Mouse (Mus musculus): ENCODE measurements around the gene Rbp2. TPM values are rescaled to one million over a fixed set of nuclear protein-coding genes. Genes with fewer than 3 reads are reported as not detected.

The Rbp2 gene
- total RNA-seq, 2 experiments from 2014 or later = not detected

DNA sequence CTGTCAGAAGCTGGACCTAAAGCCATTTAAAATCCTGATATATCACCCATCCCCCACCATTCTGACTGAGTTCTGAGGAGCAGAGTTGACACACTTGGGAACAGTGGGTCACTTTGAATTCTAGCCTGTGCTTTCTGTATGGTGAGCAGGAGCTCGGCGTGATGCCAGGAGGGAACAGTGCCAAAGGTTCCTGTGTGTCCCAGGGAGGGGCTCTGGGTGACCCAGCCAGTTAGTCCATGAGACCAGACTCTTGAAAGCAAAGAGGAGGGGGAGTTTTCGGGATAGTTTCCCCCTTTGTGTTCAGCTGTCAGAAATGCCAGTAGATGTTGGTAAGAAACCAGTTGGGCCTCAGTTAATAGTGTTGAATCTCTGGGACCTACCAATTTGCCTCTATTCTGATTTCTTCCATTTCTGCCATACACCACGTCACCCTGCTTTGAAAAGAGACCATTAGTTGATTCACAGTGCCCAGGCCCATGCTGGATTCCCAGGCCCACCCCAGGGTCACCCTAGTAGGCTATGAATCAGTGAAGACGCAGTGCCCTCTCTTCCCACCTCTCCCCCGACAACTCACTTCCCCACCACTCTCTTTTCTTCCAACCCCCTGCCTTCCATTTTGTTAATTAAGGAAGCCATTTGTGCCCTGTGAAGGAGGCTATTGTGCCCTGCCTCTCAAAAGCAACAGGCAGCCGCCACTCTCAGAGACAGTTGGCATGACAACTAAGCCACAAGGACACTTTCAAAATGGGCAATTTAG, 39.0 kb downstream of the Rbp2 start:
- DNase-seq = no peak

DNA sequence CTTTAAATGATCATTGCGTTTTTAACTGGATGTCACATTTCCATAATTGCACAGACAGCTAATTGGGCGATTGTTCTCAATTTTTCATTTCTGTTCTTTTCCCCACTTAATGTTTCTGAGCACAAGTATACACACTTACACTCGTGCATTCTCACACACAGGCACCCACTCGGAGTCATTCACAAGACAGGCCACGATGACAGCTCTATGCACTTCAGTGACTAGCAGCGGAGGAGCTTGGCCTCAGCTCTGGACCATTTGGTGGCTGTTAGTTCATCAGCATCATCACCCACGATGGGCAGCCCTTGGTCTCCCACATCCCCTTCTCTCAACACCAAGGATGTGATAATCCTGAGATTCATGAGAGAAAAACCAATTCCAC, 39.6 kb downstream of the Rbp2 start:
- DNase-seq = no peak

DNA sequence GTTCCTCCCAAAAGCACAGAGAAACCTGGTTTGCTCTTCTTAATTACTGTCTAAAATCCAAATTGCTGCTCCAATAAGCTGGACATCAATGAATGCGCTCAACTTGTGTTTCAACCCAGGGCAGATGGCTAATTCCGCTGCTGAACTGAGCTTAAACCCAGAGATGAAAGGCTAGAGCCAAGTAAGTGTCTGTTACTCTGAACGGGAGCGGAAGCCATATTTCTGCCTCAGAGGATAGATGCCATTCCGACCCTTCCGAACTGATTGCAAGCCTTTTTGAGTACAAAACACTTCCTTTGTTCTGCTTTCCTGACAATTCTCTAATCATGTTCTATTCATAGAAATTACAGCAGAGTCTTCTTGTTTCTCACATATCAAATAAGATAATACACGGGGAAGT, 41.3 kb downstream of the Rbp2 start:
- DNase-seq = no peak

DNA sequence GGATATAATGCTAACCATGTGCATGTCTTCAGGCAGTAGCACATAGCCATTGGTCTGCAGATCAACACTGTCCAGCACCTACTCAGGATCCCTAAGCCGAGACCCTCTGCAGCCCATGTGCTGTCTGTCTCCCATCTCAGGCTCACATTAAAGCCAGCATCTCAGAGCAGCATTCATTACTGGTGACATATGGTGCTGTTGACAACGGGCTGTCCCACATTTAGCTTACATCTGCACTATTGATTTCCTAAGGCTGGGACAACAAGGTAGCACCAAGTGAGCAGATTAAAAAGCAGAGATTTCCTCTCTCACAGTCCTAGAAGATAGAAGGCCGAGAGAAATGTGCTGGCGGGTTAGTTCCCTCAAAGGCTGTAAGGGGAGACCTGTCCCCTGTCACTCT, 43.9 kb downstream of the Rbp2 start:
- no peak for DNase-seq

DNA sequence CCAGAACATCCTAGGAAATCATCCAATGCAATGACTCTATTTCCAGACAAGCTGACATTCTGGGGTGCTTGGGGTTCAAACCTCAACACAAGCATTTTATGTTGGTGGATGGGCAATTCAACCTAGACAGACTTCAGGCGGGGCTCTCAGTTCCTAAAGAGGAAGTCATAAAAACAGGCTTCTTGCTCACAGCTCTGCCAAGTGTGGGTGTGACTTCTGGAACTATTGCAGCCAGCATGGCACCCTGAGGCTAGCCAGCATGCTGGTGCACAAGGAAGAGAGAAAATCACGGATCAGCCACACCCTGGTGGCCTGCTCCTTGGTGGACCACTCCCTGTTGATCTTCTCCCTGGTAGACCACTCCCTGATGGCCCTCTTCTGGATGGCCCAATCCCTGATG, 45.1 kb downstream of the Rbp2 start:
- no peak for DNase-seq

DNA sequence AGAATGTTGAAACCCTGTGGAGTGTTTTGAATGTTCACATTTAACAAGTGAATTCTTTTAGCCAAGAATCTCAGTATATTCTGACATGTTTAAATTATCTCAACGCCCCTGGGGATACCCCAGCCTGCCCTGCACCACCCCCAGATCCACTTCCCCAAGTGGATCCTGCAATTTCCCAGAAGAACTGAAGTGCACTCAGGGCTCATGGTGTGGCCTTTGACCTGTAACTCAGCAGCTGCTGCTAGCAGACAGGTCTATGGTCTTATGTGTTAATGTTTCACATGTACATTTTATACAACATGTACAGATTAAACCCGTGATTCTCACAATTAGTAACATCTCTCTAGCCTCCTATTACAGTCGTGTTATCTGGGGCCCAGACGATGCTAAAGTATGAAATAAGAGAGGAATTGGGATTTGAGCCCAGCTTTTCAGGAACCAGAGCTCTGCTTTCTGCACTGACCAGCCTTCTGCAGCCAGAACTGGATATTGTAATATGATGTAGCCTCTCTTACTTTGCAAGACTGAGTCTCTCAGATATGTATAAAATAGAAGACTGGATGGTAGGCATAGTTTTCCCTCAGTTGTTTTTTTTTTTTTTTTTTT, 48.9 kb downstream of the Rbp2 start:
- no peak for DNase-seq

DNA sequence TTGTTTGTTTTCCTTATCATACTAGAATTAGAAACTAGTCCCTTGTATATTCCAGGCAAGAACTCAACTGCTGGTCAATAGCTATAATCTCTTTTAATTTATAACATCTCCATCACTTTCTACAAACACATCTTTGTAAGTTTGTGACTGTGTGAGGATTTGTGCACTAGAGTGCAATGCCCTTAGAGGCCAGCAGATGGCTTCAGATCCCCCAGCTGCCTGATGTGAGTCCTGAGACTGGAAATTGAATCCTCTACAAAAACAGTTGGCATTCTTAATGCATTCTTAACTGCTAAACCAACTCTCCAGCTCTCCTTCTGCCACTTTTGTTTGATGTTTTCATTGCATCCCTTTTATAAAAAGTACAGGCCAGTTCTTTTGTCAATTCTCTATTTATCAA, 49.8 kb downstream of the Rbp2 start:
- DNase-seq = no peak

DNA sequence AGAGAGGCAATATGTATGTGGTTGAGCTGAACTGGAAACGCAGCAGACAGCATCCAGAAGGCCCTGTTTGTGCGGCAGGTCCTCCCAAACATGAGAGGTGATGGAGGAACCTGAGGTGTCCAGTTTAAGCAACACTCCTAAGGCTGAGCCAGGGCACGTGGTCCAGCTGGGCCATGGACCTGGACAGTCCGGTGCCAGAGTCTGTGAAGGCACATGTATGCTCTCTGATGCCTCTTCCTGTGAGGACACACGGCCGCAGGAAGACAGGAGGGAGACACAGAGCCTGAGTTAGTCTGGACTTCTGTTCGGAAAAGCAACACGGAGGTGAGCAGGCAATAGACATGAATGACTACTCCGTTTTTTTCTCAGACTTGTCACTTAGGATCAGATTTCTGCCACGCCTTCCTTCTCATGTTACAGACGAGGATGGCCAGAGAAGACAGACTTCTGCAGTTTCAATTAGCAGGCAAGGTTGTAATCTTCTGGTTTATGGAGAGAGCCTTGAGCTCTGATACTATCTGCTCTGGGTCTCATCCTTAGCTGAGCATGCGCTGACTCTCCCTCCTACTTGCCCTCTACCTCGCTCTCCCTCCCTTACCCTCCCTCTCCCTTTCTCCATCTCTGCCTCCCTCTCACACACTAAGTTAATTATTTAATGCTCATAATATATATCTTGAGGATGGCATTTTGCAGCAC, 52.2 kb downstream of the Rbp2 start:
- no peak for DNase-seq

DNA sequence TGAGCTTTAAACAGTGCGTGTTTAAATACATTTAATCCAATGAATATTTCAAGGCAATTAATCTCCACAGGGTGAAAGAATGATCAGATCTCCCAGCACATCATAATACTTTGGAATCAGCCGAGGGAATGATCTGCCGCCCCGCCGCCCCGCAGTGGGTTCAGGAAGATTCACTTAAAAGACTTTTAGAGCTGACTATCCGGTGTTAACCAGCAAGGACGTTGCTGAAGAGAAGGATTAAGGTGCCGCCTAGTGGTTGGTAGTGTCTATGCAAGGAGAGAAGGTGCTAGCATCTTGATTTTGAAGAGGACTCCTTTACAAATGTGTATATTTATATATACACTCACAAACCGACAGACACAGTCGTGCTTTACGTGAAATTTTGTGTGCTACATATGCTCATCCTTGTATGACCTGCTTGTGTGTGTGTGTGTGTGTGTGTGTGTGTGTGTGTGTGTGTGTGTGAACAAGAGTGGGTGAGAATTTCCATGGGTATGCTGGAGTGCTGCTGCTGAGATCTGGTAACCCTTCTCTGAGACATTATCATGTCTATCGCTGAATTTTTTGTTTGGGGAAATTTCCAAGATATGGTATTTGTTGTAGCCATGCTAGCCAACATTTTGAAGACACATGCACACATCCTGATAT, 52.9 kb downstream of the Rbp2 start:
- peak; percentile 33 for DNase-seq

DNA sequence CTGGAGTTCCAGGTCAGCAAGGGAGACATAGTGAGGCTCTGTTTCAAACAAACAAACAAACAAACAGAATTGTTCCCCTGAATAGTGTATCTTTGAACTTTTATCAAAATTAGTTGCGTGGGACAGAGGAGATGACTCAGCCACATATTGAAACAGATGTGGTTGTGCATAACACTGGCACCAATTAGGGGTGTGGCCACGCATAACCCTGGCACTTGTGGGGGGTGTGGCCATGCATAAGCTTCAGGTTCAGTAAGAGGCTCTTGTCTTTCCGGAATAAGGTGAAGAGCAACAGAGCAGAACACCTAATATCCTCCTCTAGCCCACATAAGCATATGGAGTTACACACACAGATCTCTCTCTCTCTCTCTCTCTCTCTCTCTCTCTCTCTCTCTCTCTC, 58.1 kb downstream of the Rbp2 start:
- DNase-seq = no peak

Other genes starting within 250 kb of the Rbp2 start
- gene Nmnat3, start 198.7 kb upstream of the Rbp2 start, total RNA-seq (2021) = 10 to 100 TPM; 12.1 to 12.9 TPM
- gene Rbp1, start 63.2 kb upstream of the Rbp2 start, total RNA-seq (2021) = 1 to 10 TPM; 1.8 to 3.0 TPM
- gene Copb2, start 77.6 kb downstream of the Rbp2 start, total RNA-seq (2021) = 10 to 100 TPM; 58.4 to 61.4 TPM
- 10 to 100 TPM; 24.8 to 26.3 TPM for gene Mrps22, start 115.5 kb downstream of the Rbp2 start, total RNA-seq (2021)

Data from gastrocnemius, postnatal 25 days (tissue).